ENCODE assay signal across 15 mouse cellular contexts in genomic region chr3:101528900-101529594, GRCm38 (mm10).
DNase-seq lines count a peak whose midpoint lies in the region; ATAC-seq and TF ChIP-seq lines count a peak whose summit lies in the region.
"Had no signal": no experiment of that assay in that cellular context is flagged by ENCODE, and none has a peak within 500 bp of the region (broad histone marks: within the 10 kb centered on the region; RNA-seq: fewer than 3 reads in every experiment).

No protein-coding gene starts in this region.

- no peaks in the 10 kb centered on the region for H3K27me3 ChIP-seq in kidney, adult 2 months (replicated peaks; ENCODE audit: control insufficient read depth, insufficient read depth, low read length)
- no peaks in the 10 kb centered on the region; the same call in 1 of the 2 replicates for H3K27me3 ChIP-seq in neural tube, embryonic 13.5 days
- H3K27me3 ChIP-seq: limb, embryonic 12.5 days had no signal

- TF ChIP-seq POLR2A in kidney, adult 2 months (IDR thresholded peaks at IDR 0.05; ENCODE audit: low read depth, low read length), result no peak

- no peak overlapping the region for H3K4me3 ChIP-seq in kidney, adult 2 months (ENCODE audit: insufficient read depth, low read depth, low read length)
- H3K4me3 ChIP-seq in neural tube, embryonic 13.5 days, result no peak overlapping the region
- H3K4me3 ChIP-seq: limb, embryonic 12.5 days had no signal

- H3K9me3 ChIP-seq in neural tube, embryonic 13.5 days, result no peaks in the 10 kb centered on the region
- H3K9me3 ChIP-seq: G1E; limb, embryonic 12.5 days had no signal

- peak; percentile 56 for DNase-seq in adrenal gland, postnatal 10 days
- no peak for DNase-seq in adrenal gland, adult 18-20 months (ENCODE audit: low spot score in 2 of 2)
- peak; percentile 66 for DNase-seq in kidney, adult 2 months
- no peak for DNase-seq in kidney, postnatal 10 days
- DNase-seq in heart, postnatal 14 days, result peak; percentile 11 to 32
- no peak for DNase-seq in spleen, postnatal 36 days (ENCODE audit: low spot score in 2 of 2)
- DNase-seq: cerebellum, adult 9-11 months; kidney, postnatal 4 days; spleen, adult 18-20 months; thymus, postnatal 14 days had no signal

- intact Hi-C loops in heart, postnatal 14 days (cut with DNase I), result no loop called here

- H3K27ac ChIP-seq in kidney, adult 2 months (ENCODE audit: insufficient read depth, low read depth, low read length), result peak overlapping the region; percentile 66
- H3K27ac ChIP-seq in neural tube, embryonic 13.5 days (replicated peaks), result peak overlapping the region; percentile 46; the same call in 1 of the 2 replicates
- H3K27ac ChIP-seq: macrophage had no signal

- H3K36me3 ChIP-seq in kidney, adult 2 months (ENCODE audit: control insufficient read depth, insufficient read depth, low read length), result no peaks in the 10 kb centered on the region
- no peaks in the 10 kb centered on the region for H3K36me3 ChIP-seq in neural tube, embryonic 13.5 days
- H3K36me3 ChIP-seq: G1E; limb, embryonic 12.5 days had no signal

- WGBS in kidney, adult 2 months, result 25% methylated on average over 8 of the region's 8 CpGs
- WGBS in neural tube, embryonic 13.5 days, result 21% methylated on average over 8 of the region's 8 CpGs

- 0 out of 2 replicates have a peak overlapping the region, but pooled peaks have one; percentile 13 for H3K4me2 ChIP-seq in neural tube, embryonic 13.5 days
- H3K4me2 ChIP-seq: limb, embryonic 12.5 days had no signal

- no peak for TF ChIP-seq CTCF in kidney, adult 2 months (conservative IDR thresholded peaks at IDR 0.05; ENCODE audit: insufficient read depth, insufficient read length, low read depth, low read length)

- no peak overlapping the region for H3K9ac ChIP-seq in neural tube, embryonic 13.5 days

- no peak for ATAC-seq in neural tube, embryonic 13.5 days (ENCODE audit: low read depth)
- ATAC-seq in megakaryocyte, adult 5-6 weeks (ENCODE audit: poor library complexity, severe bottlenecking), result no peak

- peaks cover 30% of the 10 kb centered on the region for H3K4me1 ChIP-seq in kidney, adult 2 months (ENCODE audit: control insufficient read depth, insufficient read depth, low read length)
- peaks cover 29% of the 10 kb centered on the region for H3K4me1 ChIP-seq in neural tube, embryonic 13.5 days (replicated peaks)

Comparison
In these comparisons a context has a peak if more than half of its experiments do, and no peak if none do; other contexts are left out.
1. DNase-seq: peak in adrenal gland, postnatal 10 days (single experiment), kidney, adult 2 months (single experiment) and heart, postnatal 14 days (2 of 2); none in adrenal gland, adult 18-20 months (0 of 2), kidney, postnatal 10 days (single experiment) and spleen, postnatal 36 days (0 of 2).